Mouse (Mus musculus) CH12.LX (cell line): ENCODE measurements around the gene Lyst.

Experiments
- CHD2 ChIP-seq: IDR thresholded peaks from 2 replicates; pipeline ENCODE4 v1.6.1; 2011; ENCODE audit warnings: low read length, improper control_type of control experiment
- CTCF ChIP-seq, 2 experiments: IDR thresholded peaks in 1 of 2; conservative IDR thresholded peaks in 1 of 2; 2 replicates each; pipeline ENCODE4 v1.5.1; 2011 to 2012; ENCODE audit warnings: low read depth in 2 of 2, low read length in 2 of 2, improper control_type of control experiment in 1 of 2, inconsistent platforms in 1 of 2, mild to moderate bottlenecking in 1 of 2, moderate library complexity in 1 of 2
- EP300 ChIP-seq: IDR thresholded peaks from 2 replicates; pipeline ENCODE4 v1.6.1; 2011; ENCODE audit warnings: low read length, improper control_type of control experiment
- MAFK ChIP-seq: IDR thresholded peaks from 2 replicates; pipeline ENCODE4 v1.6.1; 2011; ENCODE audit warnings: low read length, improper control_type of control experiment; ENCODE audit not compliant: insufficient replicate concordance
- MXI1 ChIP-seq: IDR thresholded peaks from 2 replicates; pipeline ENCODE4 v1.6.1; 2011; ENCODE audit warnings: mild to moderate bottlenecking, low read depth, low read length, improper control_type of control experiment
- POLR2A ChIP-seq: IDR thresholded peaks from 2 replicates; pipeline ENCODE4 v1.6.1; 2011; ENCODE audit warnings: low read depth, mild to moderate bottlenecking, improper control_type of control experiment, low read length
- RAD21 ChIP-seq: IDR thresholded peaks from 2 replicates; pipeline ENCODE4 v1.6.1; 2011; ENCODE audit warnings: low read depth, mild to moderate bottlenecking, low read length, improper control_type of control experiment, moderate library complexity
- SIN3A ChIP-seq: IDR thresholded peaks from 2 replicates; pipeline ENCODE4 v1.6.1; 2012; ENCODE audit warnings: low read length, improper control_type of control experiment, inconsistent platforms
- TBP ChIP-seq: conservative IDR thresholded peaks from 2 replicates; pipeline ENCODE4 v1.6.1; 2011; ENCODE audit warnings: low read depth, low read length, improper control_type of control experiment
- UBTF ChIP-seq: IDR thresholded peaks from 2 replicates; pipeline ENCODE4 v1.6.1; 2012; ENCODE audit warnings: low read depth, mild to moderate bottlenecking, inconsistent platforms, low read length, improper control_type of control experiment, moderate library complexity
- USF2 ChIP-seq: conservative IDR thresholded peaks from 2 replicates; pipeline ENCODE4 v1.6.1; 2011; ENCODE audit warnings: low read depth, low read length, improper control_type of control experiment
- ZC3H11A ChIP-seq: IDR thresholded peaks from 2 replicates; pipeline ENCODE4 v1.6.1; 2012; ENCODE audit warnings: low read depth, mild to moderate bottlenecking, inconsistent platforms, low read length, improper control_type of control experiment
- ZKSCAN1 ChIP-seq: IDR thresholded peaks from 2 replicates; pipeline ENCODE4 v1.6.1; 2012; ENCODE audit warnings: low read depth, inconsistent platforms, low read length, improper control_type of control experiment, borderline replicate concordance
- ZNF384 ChIP-seq: IDR thresholded peaks from 2 replicates; pipeline ENCODE4 v1.6.1; 2012; ENCODE audit warnings: low read depth, low read length, improper control_type of control experiment, inconsistent platforms

DNA sequence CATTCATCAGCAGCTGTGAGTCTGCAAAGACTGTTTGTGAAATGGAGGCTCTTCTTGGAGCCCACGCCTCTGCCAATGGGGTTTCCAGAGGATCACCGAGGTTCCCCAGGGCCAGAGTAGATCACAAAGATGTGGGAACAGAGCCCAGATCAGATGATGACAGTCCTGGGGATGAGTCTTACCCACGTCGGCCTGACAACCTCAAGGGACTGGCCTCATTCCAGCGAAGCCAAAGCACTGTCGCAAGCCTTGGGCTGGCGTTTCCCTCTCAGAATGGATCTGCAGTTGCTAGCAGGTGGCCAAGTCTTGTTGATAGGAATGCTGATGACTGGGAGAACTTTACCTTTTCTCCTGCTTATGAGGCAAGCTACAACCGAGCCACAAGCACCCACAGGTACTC is 87.7 kb downstream of the Lyst start:
- TF ChIP-seq POLR2A (no peak), MAFK (no peak), CTCF (conservative IDR thresholded peaks at IDR 0.05 in 1 of 2, IDR thresholded peaks at IDR 0.05 in 1 of 2; ENCODE audit: low read depth in 2 of 2, low read length in 2 of 2) (no peak), ZC3H11A (no peak), TBP (no peak), ZKSCAN1 (no peak), CHD2 (no peak), RAD21 (no peak), EP300 (no peak), USF2 (no peak), MXI1 (no peak), UBTF (no peak), ZNF384 (no peak), SIN3A (no peak)
